Mouse (Mus musculus): ENCODE data around the gene Myl6.

- TF ChIP-seq USF1 (IDR thresholded peaks at IDR 0.05; ENCODE audit: low read depth) (no peak), CTCF (IDR thresholded peaks at IDR 0.05; ENCODE audit: control insufficient read depth, insufficient read depth, insufficient read length) (no peak), MYOG (IDR thresholded peaks at IDR 0.05; ENCODE audit: control insufficient read depth, extremely low read depth, insufficient read length) (no peak), CEBPB (IDR thresholded peaks at IDR 0.05; ENCODE audit: low read depth) (no peak), MAX (IDR thresholded peaks at IDR 0.05) (no peak), FOSL1 (IDR thresholded peaks at IDR 0.05; ENCODE audit: insufficient read depth, low read length, poor library complexity, severe bottlenecking) (no peak), MYOD1 (IDR thresholded peaks at IDR 0.05; ENCODE audit: control insufficient read depth, insufficient read length, low read depth) (no peak)
Measured at GRCm38 (mm10) chr10:128495270-128495669, 1.3 kb upstream of the Myl6 start.

All from C2C12 (cell line).